Mouse (Mus musculus) myocyte (in vitro differentiated cells): ENCODE data around the gene Pah.

Experiments used
- MAX ChIP-seq: IDR thresholded peaks from one replicate; pipeline ENCODE4 v1.6.1; 2011; ENCODE audit warnings: low read depth, mild to moderate bottlenecking, control low read depth
- POLR2A ChIP-seq: IDR thresholded peaks from one replicate; pipeline ENCODE4 v1.6.1; 2011; ENCODE audit warnings: low read depth, mild to moderate bottlenecking, control low read depth, moderate library complexity; ENCODE audit not compliant: insufficient read length

DNA sequence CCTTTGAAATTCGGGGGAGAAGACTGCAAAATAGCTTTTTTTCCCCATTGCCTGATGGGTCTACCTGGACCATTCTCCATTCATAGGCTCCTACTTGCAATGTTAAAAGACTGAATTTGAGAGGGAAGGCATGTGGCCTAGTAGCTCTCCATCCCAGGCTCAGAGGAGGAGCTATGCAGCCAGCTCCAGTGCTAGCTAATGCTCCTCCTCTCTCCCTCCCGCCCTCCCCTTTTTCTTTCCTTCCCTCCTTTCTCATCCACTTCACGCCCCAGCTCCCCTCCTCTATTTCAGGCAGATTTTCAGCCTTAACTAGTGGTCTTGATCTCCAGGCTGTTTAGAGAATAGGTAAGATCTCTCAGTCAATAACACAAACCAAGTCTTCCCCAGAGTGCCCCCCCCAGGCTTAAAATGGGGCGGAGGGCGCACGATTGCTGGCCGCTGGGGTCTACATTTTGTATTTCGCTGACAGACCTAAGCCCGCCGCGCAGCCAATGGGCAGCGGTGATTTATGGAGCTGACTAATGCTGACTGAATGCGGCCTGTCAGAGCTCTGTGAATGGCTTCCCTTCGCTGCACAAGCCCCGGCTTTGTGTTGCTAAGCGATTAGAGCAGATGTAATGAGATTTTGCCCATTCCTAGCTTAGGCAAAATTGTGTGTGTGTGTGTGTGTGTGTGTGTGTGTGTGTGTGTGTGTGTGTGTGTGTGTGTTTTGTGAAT is 33.0 kb upstream of the Pah start:
- TF ChIP-seq POLR2A (no peak), MAX (no peak)
